Mouse (Mus musculus): ENCODE measurements at regions not wholly inside any gene's neighbourhood (a gene's known extent, or its start where the extent isn't known, plus 50 kb on each side); places are given as distances from the start of the nearest gene placed in this dataset.

DNA sequence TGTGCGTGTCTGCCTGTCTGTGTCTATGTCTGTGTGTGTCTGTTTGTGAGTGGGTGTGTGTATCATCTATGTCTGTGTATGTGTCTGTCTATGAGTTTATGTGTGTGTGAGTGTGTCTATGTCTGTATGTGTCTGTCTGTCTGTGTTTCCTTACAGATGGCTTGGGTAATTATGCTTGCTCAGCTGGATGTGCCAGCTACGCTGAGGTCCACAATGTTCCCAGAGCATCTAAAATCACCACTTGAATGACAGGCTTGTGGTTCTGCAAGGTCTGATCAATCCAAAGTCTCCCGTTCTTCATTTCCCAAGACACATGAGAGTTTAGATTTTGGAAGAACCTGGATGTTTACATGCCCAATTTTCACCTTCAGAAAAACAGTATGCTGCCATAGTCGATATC is 573.2 kb downstream of the Nfib start:
- Histone ChIP-seq H3K4me3 (ENCODE audit: low read depth, low read length) (no peak overlapping the region), H3K4me2 (no peak overlapping the region), H3K9me3 (replicated peaks; ENCODE audit: control insufficient read depth, low read length) (no peaks in the 10 kb centered on the region), H3K9ac (ENCODE audit: low read depth, low read length) (no peak overlapping the region), H3K27me3 (ENCODE audit: control insufficient read depth, insufficient read depth, low read length) (no peaks in the 10 kb centered on the region), H3K27ac (ENCODE audit: low read depth, low read length) (peak overlapping the region; percentile 79), H3K36me3 (ENCODE audit: control insufficient read depth, insufficient read depth, low read length) (no peaks in the 10 kb centered on the region), H3K4me1 (ENCODE audit: control insufficient read depth, insufficient read depth, low read length) (peaks cover 13% of the 10 kb centered on the region)
- 69% methylated on average over 4 of the region's 4 CpGs for WGBS (ENCODE audit: insufficient replicate concordance)
- no peak for ATAC-seq (replicated peaks; ENCODE audit: insufficient number of reproducible peaks, low FRiP score, low TSS enrichment)

DNA sequence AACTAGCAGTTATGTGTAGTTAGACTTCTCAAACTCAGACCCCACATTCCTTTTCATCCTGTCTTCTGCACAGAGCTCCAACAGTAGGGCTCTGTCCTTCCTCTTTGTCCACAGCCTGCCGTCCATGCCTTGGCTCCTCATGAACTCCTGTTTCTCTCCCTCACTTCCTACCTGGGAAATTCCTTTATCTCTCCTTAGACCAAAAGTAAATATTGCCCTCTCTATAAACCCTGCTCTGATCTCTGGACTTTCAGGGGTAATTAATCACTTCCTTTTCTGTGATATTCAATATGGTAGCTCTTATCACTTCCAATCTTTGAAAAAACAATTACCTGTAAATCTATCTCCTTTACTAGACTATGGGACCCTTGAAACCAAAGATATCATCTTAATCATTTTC is 576.1 kb downstream of the Nfib start:
- H3K4me1 ChIP-seq (ENCODE audit: control insufficient read depth, insufficient read depth, low read length): peaks cover 13% of the 10 kb centered on the region
- no peak for ATAC-seq (replicated peaks; ENCODE audit: insufficient number of reproducible peaks, low FRiP score, low TSS enrichment)
- H3K27ac ChIP-seq (ENCODE audit: low read depth, low read length): no peak overlapping the region
- H3K9ac ChIP-seq (ENCODE audit: low read depth, low read length): no peak overlapping the region
- no peaks in the 10 kb centered on the region for H3K27me3 ChIP-seq (ENCODE audit: control insufficient read depth, insufficient read depth, low read length)
- no peak overlapping the region for H3K4me2 ChIP-seq
- H3K36me3 ChIP-seq (ENCODE audit: control insufficient read depth, insufficient read depth, low read length): no peaks in the 10 kb centered on the region
- H3K4me3 ChIP-seq (ENCODE audit: low read depth, low read length): no peak overlapping the region
- no peaks in the 10 kb centered on the region for H3K9me3 ChIP-seq (replicated peaks; ENCODE audit: control insufficient read depth, low read length)
- 41% methylated on average over 1 of the region's 1 CpGs for WGBS (ENCODE audit: insufficient replicate concordance)

DNA sequence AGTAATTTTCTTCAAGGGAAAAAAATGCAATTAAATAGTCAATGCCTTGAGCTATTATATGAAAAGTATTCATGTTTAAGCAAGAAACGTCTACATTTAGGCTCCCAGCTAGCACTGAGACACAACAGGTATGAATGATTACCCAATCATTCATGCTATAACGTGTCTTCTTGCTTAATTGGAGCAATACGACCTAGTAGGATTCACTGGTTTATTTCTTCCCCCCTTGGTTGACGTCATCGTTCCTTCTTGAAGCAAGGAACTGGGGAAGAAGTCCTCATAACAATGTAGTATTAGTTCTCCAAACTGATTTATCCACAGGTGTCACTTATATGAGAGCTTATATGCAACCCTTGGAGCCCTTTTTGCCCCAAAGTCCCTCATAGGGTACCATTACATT is 581.8 kb downstream of the Nfib start:
- H3K4me3 ChIP-seq (ENCODE audit: low read depth, low read length): no peak overlapping the region
- WGBS (ENCODE audit: insufficient replicate concordance): 83% methylated on average over 5 of the region's 5 CpGs
- no peaks in the 10 kb centered on the region for H3K9me3 ChIP-seq (replicated peaks; ENCODE audit: control insufficient read depth, low read length)
- H3K27ac ChIP-seq (ENCODE audit: low read depth, low read length): no peak overlapping the region
- H3K4me2 ChIP-seq: no peak overlapping the region
- ATAC-seq (replicated peaks; ENCODE audit: insufficient number of reproducible peaks, low FRiP score, low TSS enrichment): no peak
- peaks cover 3% of the 10 kb centered on the region; the same call in 1 of the 2 replicates for H3K4me1 ChIP-seq (ENCODE audit: control insufficient read depth, insufficient read depth, low read length)
- H3K27me3 ChIP-seq (ENCODE audit: control insufficient read depth, insufficient read depth, low read length): no peaks in the 10 kb centered on the region
- no peak overlapping the region for H3K9ac ChIP-seq (ENCODE audit: low read depth, low read length)
- no peaks in the 10 kb centered on the region for H3K36me3 ChIP-seq (ENCODE audit: control insufficient read depth, insufficient read depth, low read length)

DNA sequence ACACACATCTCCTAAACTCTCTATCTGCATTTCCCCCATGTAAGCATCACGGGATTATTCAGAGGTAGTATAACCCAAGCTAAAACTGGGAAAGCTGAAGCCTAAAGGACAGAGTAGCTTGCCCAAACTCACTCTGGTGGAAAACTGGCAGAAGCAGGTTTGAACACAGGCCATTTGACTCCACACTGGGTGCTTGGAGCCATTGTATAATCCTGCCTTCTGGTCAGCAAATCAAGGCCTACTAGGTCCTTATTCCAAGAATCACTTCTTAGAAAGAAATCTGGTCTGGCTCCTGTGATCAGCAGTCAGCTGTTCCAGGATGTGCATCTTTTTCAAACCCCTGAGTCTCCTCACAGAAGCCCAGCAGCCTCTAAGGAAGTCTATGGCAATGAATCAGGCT is 582.4 kb downstream of the Nfib start:
- H3K4me2 ChIP-seq: no peak overlapping the region
- 79% methylated on average over 1 of the region's 1 CpGs for WGBS (ENCODE audit: insufficient replicate concordance)

DNA sequence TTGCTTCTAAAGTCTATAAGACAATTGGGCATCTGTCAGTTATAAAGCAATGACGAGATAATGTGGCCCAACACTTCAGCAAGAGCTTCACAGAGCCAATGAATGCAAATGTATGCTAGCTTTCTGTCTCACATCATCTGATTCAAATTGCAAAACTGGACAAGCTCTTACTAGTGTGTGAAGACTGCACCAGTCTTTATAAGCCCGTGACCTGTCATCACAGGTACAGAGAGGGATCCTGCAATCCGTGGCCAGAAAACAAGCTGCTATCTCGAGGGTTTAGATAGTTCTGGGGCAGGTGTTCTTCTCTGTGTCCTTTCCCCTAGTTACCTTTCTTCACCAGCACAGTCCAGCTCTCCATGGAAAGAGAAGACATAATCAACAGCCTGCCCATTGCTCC is 584.8 kb downstream of the Nfib start:
- no peak overlapping the region for H3K27ac ChIP-seq (ENCODE audit: low read depth, low read length)
- no peak for ATAC-seq (replicated peaks; ENCODE audit: insufficient number of reproducible peaks, low FRiP score, low TSS enrichment)
- H3K9me3 ChIP-seq (replicated peaks; ENCODE audit: control insufficient read depth, low read length): no peaks in the 10 kb centered on the region
- no peak overlapping the region for H3K9ac ChIP-seq (ENCODE audit: low read depth, low read length)
- H3K4me2 ChIP-seq: no peak overlapping the region
- WGBS (ENCODE audit: insufficient replicate concordance): 67% methylated on average over 4 of the region's 4 CpGs
- H3K4me1 ChIP-seq (ENCODE audit: control insufficient read depth, insufficient read depth, low read length): peaks cover 3% of the 10 kb centered on the region; the same call in 1 of the 2 replicates
- H3K36me3 ChIP-seq (ENCODE audit: control insufficient read depth, insufficient read depth, low read length): no peaks in the 10 kb centered on the region
- H3K4me3 ChIP-seq (ENCODE audit: low read depth, low read length): no peak overlapping the region
- H3K27me3 ChIP-seq (ENCODE audit: control insufficient read depth, insufficient read depth, low read length): no peaks in the 10 kb centered on the region

More for the DNA sequence above, 582.4 kb downstream of the Nfib start:
- Histone ChIP-seq H3K4me1 (ENCODE audit: control insufficient read depth, insufficient read depth, low read length) (peaks cover 3% of the 10 kb centered on the region; the same call in 1 of the 2 replicates), H3K27me3 (ENCODE audit: control insufficient read depth, insufficient read depth, low read length) (no peaks in the 10 kb centered on the region), H3K27ac (ENCODE audit: low read depth, low read length) (no peak overlapping the region), H3K9me3 (replicated peaks; ENCODE audit: control insufficient read depth, low read length) (no peaks in the 10 kb centered on the region), H3K4me3 (ENCODE audit: low read depth, low read length) (no peak overlapping the region), H3K36me3 (ENCODE audit: control insufficient read depth, insufficient read depth, low read length) (no peaks in the 10 kb centered on the region), H3K9ac (ENCODE audit: low read depth, low read length) (no peak overlapping the region)
- ATAC-seq (replicated peaks; ENCODE audit: insufficient number of reproducible peaks, low FRiP score, low TSS enrichment): no peak

DNA sequence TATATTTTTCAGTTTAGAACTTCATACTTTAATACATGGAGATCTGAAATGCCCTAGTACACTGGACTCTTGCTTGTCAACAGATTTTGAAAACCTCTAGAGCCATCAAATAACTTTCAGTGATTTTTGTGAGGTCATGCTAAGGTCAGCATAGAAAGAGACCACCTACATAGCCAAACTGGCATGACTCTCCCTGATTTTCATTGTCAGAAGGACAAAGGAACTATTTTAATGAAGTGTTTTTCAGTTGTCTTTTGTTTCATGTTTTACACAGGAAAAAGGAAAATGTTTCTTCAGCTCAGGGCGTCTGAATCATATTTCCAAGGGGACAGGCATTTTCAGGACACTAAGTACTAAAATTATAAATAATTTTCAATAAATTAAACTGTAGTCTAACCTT is 585.2 kb downstream of the Nfib start:
- H3K9me3 ChIP-seq (replicated peaks; ENCODE audit: control insufficient read depth, low read length): no peaks in the 10 kb centered on the region
- no peak overlapping the region for H3K9ac ChIP-seq (ENCODE audit: low read depth, low read length)
- no peak overlapping the region for H3K27ac ChIP-seq (ENCODE audit: low read depth, low read length)
- H3K27me3 ChIP-seq (ENCODE audit: control insufficient read depth, insufficient read depth, low read length): no peaks in the 10 kb centered on the region
- no peak for ATAC-seq (replicated peaks; ENCODE audit: insufficient number of reproducible peaks, low FRiP score, low TSS enrichment)
- H3K4me2 ChIP-seq: no peak overlapping the region
- 68% methylated on average over 1 of the region's 1 CpGs for WGBS (ENCODE audit: insufficient replicate concordance)
- no peak overlapping the region for H3K4me3 ChIP-seq (ENCODE audit: low read depth, low read length)
- H3K4me1 ChIP-seq (ENCODE audit: control insufficient read depth, insufficient read depth, low read length): peaks cover 3% of the 10 kb centered on the region; the same call in 1 of the 2 replicates
- no peaks in the 10 kb centered on the region for H3K36me3 ChIP-seq (ENCODE audit: control insufficient read depth, insufficient read depth, low read length)

DNA sequence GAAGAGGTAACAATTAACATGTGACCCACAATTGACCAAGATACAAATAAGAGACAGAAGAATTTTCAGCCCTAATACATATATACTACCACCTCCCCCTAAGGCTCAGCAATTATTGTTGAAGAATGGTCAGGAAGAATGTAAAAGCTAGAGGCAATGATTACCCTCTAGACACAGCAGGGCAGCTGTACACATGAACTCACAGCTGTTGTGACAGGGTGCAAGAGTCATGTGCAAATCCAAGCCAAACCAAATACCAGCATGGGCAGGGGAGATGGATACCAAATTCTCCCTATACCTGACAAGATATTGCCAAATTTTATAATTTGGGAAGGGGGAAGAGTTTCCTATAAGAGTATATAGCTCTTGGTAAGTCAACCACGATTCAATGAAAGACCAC is 603.7 kb downstream of the Nfib start:
- Histone ChIP-seq H3K27me3 (ENCODE audit: control insufficient read depth, insufficient read depth, low read length) (no peaks in the 10 kb centered on the region), H3K4me2 (no peak overlapping the region), H3K4me1 (ENCODE audit: control insufficient read depth, insufficient read depth, low read length) (no peaks in the 10 kb centered on the region), H3K9ac (ENCODE audit: low read depth, low read length) (no peak overlapping the region), H3K36me3 (ENCODE audit: control insufficient read depth, insufficient read depth, low read length) (no peaks in the 10 kb centered on the region), H3K9me3 (replicated peaks; ENCODE audit: control insufficient read depth, low read length) (no peaks in the 10 kb centered on the region), H3K4me3 (ENCODE audit: low read depth, low read length) (no peak overlapping the region), H3K27ac (ENCODE audit: low read depth, low read length) (no peak overlapping the region)
- no peak for ATAC-seq (replicated peaks; ENCODE audit: insufficient number of reproducible peaks, low FRiP score, low TSS enrichment)
- 86% methylated on average over 1 of the region's 1 CpGs for WGBS (ENCODE audit: insufficient replicate concordance)

DNA sequence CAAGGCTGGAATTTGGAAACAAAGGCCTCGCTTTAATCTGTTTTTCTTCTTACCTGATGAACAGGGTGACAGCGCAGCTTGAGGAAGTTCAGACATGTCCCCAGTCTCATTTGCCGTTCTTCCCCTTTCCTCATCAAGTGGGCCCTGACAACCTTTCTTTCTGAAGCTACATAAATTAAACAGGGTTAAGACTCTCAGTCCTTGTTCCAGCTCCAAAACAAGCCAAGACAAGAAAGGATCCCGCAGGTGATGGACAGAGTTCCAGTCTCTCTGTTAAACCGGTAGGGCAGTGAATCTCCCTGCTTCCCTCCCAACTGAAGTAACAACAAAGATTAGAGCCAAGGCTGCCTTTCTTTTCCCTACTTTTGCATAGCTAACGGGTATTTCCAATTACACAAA is 605.6 kb downstream of the Nfib start:
- H3K4me2 ChIP-seq: no peak overlapping the region
- no peak overlapping the region for H3K9ac ChIP-seq (ENCODE audit: low read depth, low read length)
- no peaks in the 10 kb centered on the region; the same call in 1 of the 2 replicates for H3K4me1 ChIP-seq (ENCODE audit: control insufficient read depth, insufficient read depth, low read length)
- 81% methylated on average over 6 of the region's 6 CpGs for WGBS (ENCODE audit: insufficient replicate concordance)
- no peak overlapping the region for H3K27ac ChIP-seq (ENCODE audit: low read depth, low read length)
- H3K36me3 ChIP-seq (ENCODE audit: control insufficient read depth, insufficient read depth, low read length): no peaks in the 10 kb centered on the region
- ATAC-seq (replicated peaks; ENCODE audit: insufficient number of reproducible peaks, low FRiP score, low TSS enrichment): no peak
- no peaks in the 10 kb centered on the region for H3K9me3 ChIP-seq (replicated peaks; ENCODE audit: control insufficient read depth, low read length)
- H3K4me3 ChIP-seq (ENCODE audit: low read depth, low read length): no peak overlapping the region
- H3K27me3 ChIP-seq (ENCODE audit: control insufficient read depth, insufficient read depth, low read length): no peaks in the 10 kb centered on the region

DNA sequence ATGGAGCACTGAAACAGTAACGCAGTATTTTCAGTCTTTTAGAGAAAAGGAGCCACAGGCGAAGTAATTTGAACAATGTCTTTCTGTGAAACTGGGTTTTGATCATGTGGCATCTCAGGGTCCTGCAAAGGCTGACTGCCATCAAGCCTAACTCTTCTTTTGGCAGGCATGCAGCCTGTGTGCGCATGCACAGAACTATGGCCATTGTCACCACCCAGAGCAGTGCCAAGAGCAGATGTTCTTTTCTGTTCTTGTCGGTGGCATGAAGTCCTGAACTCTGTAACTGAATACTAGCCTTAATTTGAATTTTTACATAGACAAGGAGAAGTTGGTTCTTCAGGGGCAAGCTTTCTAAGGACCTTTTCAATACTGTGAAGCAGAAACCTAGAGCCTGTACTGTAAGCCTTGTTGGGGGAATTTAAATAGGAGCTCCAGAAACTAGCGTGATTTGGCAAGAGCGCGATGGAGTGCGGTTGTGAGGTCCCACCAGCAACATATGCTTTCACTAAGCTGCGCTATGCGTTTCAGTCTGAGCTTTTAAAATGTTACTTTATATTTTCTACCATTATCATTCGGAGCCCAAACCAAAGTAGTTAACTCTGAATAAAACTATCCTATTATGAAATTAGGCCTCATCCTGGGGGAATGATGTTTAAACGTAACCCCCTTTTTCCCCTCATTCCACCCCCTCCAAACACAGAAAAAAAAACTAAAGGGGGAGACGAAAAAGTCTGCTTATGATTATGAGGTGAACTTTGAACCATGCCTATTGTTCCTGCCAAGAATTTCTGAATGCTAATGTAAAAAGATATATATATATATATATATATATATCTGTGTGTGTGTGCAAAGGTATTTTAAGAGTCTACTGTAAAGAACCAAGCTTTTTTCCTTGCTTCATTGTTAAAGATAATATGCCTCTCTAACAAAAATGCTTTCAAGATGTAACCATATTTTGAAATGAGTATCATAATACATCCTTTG is 606.3 kb downstream of the Nfib start:
- H3K36me3 ChIP-seq (ENCODE audit: control insufficient read depth, insufficient read depth, low read length): no peaks in the 10 kb centered on the region

More for the DNA sequence above, 606.3 kb downstream of the Nfib start:
- no peaks in the 10 kb centered on the region; the same call in 1 of the 2 replicates for H3K4me1 ChIP-seq (ENCODE audit: control insufficient read depth, insufficient read depth, low read length)
- 88% methylated on average over 13 of the region's 13 CpGs for WGBS (ENCODE audit: insufficient replicate concordance)
- H3K27me3 ChIP-seq (ENCODE audit: control insufficient read depth, insufficient read depth, low read length): no peaks in the 10 kb centered on the region
- no peak for ATAC-seq (replicated peaks; ENCODE audit: insufficient number of reproducible peaks, low FRiP score, low TSS enrichment)
- H3K27ac ChIP-seq (ENCODE audit: low read depth, low read length): no peak overlapping the region
- no peak overlapping the region for H3K9ac ChIP-seq (ENCODE audit: low read depth, low read length)
- no peaks in the 10 kb centered on the region for H3K9me3 ChIP-seq (replicated peaks; ENCODE audit: control insufficient read depth, low read length)
- no peak overlapping the region for H3K4me3 ChIP-seq (ENCODE audit: low read depth, low read length)
- no peak overlapping the region for H3K4me2 ChIP-seq
